In genomic region chr10:68013137-68013536, GRCm38 (mm10) we compare ENCODE assay signal across 8 mouse cellular contexts. TPM values are rescaled to one million over a fixed set of nuclear protein-coding genes. Genes with fewer than 3 reads are reported as not detected.
DNase-seq lines count a peak whose midpoint lies in the region; TF ChIP-seq lines count a peak whose summit lies in the region.

No protein-coding gene starts in this region.

- no peaks in the 10 kb centered on the region for H3K36me3 ChIP-seq in testis, adult 2 months (ENCODE audit: control insufficient read depth, insufficient read depth, low read length)

- H3K27ac ChIP-seq in cortical plate, adult 2 months (ENCODE audit: insufficient read depth, low read length) = no peak overlapping the region
- H3K27ac ChIP-seq in testis, adult 2 months (ENCODE audit: control insufficient read depth, insufficient read depth, low read depth, low read length) = no peak overlapping the region

- peak; percentile 18 for DNase-seq in kidney, adult 18-20 months
- DNase-seq in kidney, postnatal 10 days = no peak
- DNase-seq in ES-CJ7 (ENCODE audit: low read depth, low spot score) = peak; percentile 83
- peak; percentile 51 for DNase-seq in lung, postnatal 14 days
- DNase-seq in left cerebral cortex, postnatal 25 days (ENCODE audit: low spot score in 2 of 2) = no peak
- no peak for DNase-seq in frontal cortex, postnatal 14 days (ENCODE audit: low spot score in 2 of 2)

- TF ChIP-seq POLR2A in cortical plate, adult 2 months (IDR thresholded peaks at IDR 0.05; ENCODE audit: extremely low read depth, insufficient read depth, low read length) = no peak
- TF ChIP-seq POLR2A in testis, adult 2 months (IDR thresholded peaks at IDR 0.05; ENCODE audit: control insufficient read depth, low read depth, low read length) = no peak

- H3K4me1 ChIP-seq in cortical plate, adult 2 months (ENCODE audit: control insufficient read depth, insufficient read depth, low read length) = no peaks in the 10 kb centered on the region
- H3K4me1 ChIP-seq in testis, adult 2 months (ENCODE audit: control insufficient read depth, insufficient read depth, low read length) = no peaks in the 10 kb centered on the region; the same call in 1 of the 2 replicates

- no peak overlapping the region for H3K4me3 ChIP-seq in cortical plate, adult 2 months (ENCODE audit: insufficient read depth, low read length)
- H3K4me3 ChIP-seq in testis, adult 2 months (ENCODE audit: control insufficient read depth, low read depth, low read length) = no peak overlapping the region

- TF ChIP-seq CTCF in cortical plate, adult 2 months (IDR thresholded peaks at IDR 0.05; ENCODE audit: extremely low read depth, insufficient read depth, low read length) = peak; percentile 65
- peak; percentile 100 for TF ChIP-seq CTCF in testis, adult 2 months (IDR thresholded peaks at IDR 0.05; ENCODE audit: control insufficient read depth, insufficient read depth, insufficient replicate concordance, low read depth, low read length)

- H3K27me3 ChIP-seq in testis, adult 2 months (ENCODE audit: control insufficient read depth, insufficient read depth, low read length) = no peaks in the 10 kb centered on the region

- intact Hi-C loops in left cerebral cortex, postnatal 25 days (cut with DNase I) = no loop called here

RNA-seq across cellular contexts. Expression of gene Rtkn2, which starts 33.8 kb away (rescaled TPM):
- polyA plus RNA-seq in cortical plate, adult 2 months (2012; rRNA removed) = 1.4 and 1.8 TPM in 2 replicates
- 0.14 and 0.19 TPM in 2 replicates for polyA plus RNA-seq in testis, adult 2 months (2012; rRNA removed)
- total RNA-seq in left cerebral cortex, postnatal 25 days (2021) = 1 to 10 TPM; 3.8 to 5.6 TPM

Comparison
In these comparisons a context has a peak if more than half of its experiments do, and no peak if none do; other contexts are left out.
1. DNase-seq: peak in kidney, adult 18-20 months (single experiment), ES-CJ7 (single experiment) and lung, postnatal 14 days (single experiment); none in kidney, postnatal 10 days (single experiment), left cerebral cortex, postnatal 25 days (0 of 2) and frontal cortex, postnatal 14 days (0 of 2).